Mouse (Mus musculus) megakaryocyte, embryonic 14.5 days (primary cell): ENCODE data around the gene Krt88.

Experiments
- FLI1 ChIP-seq: IDR thresholded peaks from 2 replicates; pipeline ENCODE4 v1.6.1; 2012; ENCODE audit warnings: low read length, inconsistent platforms, mixed read lengths
- GATA1 ChIP-seq: IDR thresholded peaks from 3 replicates; pipeline ENCODE4 v1.6.1; 2012; ENCODE audit warnings: mixed read lengths, low read length, inconsistent platforms, borderline replicate concordance

DNA sequence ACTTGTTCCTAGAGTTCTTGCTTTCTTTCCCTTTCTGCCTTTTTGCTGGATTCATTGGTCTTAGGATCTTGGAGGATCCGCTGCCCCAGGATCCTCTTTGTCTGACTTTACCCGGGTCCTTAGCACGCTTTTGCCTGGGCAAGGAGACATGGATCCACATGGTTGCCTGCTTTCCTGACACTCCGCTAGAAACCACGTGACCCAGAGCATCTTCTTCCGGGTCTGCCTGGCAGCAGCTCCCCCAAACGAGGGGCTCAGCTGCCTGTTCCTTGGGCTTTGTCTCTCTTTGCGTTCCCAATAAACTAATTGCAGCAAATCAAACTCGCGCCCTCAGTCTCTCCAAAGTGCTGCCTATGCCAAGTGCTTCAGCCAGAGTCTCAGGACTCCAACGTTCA is 32.1 kb downstream of the Krt88 start:
- TF ChIP-seq GATA1 = no peak
- TF ChIP-seq FLI1 = no peak
